Mouse (Mus musculus): ENCODE results near the gene Psrc1. TPM values are rescaled to one million over a fixed set of nuclear protein-coding genes. Genes with fewer than 3 reads are reported as not detected.
A peak's percentile ranks its signal among the peaks of the same experiment; 100 is the strongest.

The Psrc1 gene
- polyA plus RNA-seq, 1 experiment from 2014 or later: 68.1 TPM

GRCm38 (mm10) chr3:108432542-108433187 is 49.0 kb downstream of the Psrc1 start:
- Histone ChIP-seq H3K27me3 (ENCODE audit: control insufficient read depth, insufficient read depth, low read length) (no peaks in the 10 kb centered on the region), H3K9ac (ENCODE audit: low read length) (peak overlapping the region; percentile 48), H3K4me2 (peak overlapping the region; percentile 26; the same call in 1 of the 2 replicates), H3K9me3 (ENCODE audit: control insufficient read depth, low read length) (no peaks in the 10 kb centered on the region), H3K4me3 (ENCODE audit: low read depth, low read length) (no peak overlapping the region), H3K27ac (ENCODE audit: low read depth, low read length) (peak overlapping the region; percentile 94), H3K4me1 (ENCODE audit: control insufficient read depth, insufficient read depth, low read length) (peaks cover 43% of the 10 kb centered on the region), H3K36me3 (ENCODE audit: control insufficient read depth, insufficient read depth, low read length) (peaks cover 14% of the 10 kb centered on the region)
- 27% methylated on average over 13 of the region's 13 CpGs for WGBS
- peak; percentile 26; the same call in 1 of the 2 replicates for ATAC-seq (ENCODE audit: low FRiP score)
- peak; percentile 92 for DNase-seq (ENCODE audit: low spot score, missing footprints)

GRCm38 (mm10) chr3:108433188-108433880 is 49.7 kb downstream of the Psrc1 start:
- Histone ChIP-seq H3K36me3 (ENCODE audit: control insufficient read depth, insufficient read depth, low read length) (peaks cover 11% of the 10 kb centered on the region), H3K4me2 (peak overlapping the region; percentile 26), H3K9ac (ENCODE audit: low read length) (peak overlapping the region; percentile 54)

GRCm38 (mm10) chr3:108433881-108434495 is 50.3 kb downstream of the Psrc1 start:
- DNase-seq (ENCODE audit: low spot score, missing footprints): peak; percentile 96
- Histone ChIP-seq H3K27ac (ENCODE audit: low read depth, low read length) (peak overlapping the region; percentile 94), H3K36me3 (ENCODE audit: control insufficient read depth, insufficient read depth, low read length) (peaks cover 5% of the 10 kb centered on the region; the same call in 1 of the 2 replicates), H3K27me3 (ENCODE audit: control insufficient read depth, insufficient read depth, low read length) (no peaks in the 10 kb centered on the region), H3K9ac (ENCODE audit: low read length) (peak overlapping the region; percentile 54), H3K4me2 (peak overlapping the region; percentile 23), H3K4me1 (ENCODE audit: control insufficient read depth, insufficient read depth, low read length) (peaks cover 43% of the 10 kb centered on the region), H3K9me3 (ENCODE audit: control insufficient read depth, low read length) (no peaks in the 10 kb centered on the region), H3K4me3 (ENCODE audit: low read depth, low read length) (no peak overlapping the region)
- ATAC-seq (ENCODE audit: low FRiP score): peak; percentile 89; the same call in 1 of the 2 replicates
- WGBS: 13% methylated on average over 19 of the region's 19 CpGs

More at GRCm38 (mm10) chr3:108433188-108433880, 49.7 kb downstream of the Psrc1 start:
- H3K4me3 ChIP-seq (ENCODE audit: low read depth, low read length): no peak overlapping the region
- 8% methylated on average over 18 of the region's 18 CpGs for WGBS
- peak overlapping the region; percentile 94 for H3K27ac ChIP-seq (ENCODE audit: low read depth, low read length)
- H3K27me3 ChIP-seq (ENCODE audit: control insufficient read depth, insufficient read depth, low read length): no peaks in the 10 kb centered on the region
- peak; percentile 95 for ATAC-seq (ENCODE audit: low FRiP score)
- peaks cover 43% of the 10 kb centered on the region for H3K4me1 ChIP-seq (ENCODE audit: control insufficient read depth, insufficient read depth, low read length)
- H3K9me3 ChIP-seq (ENCODE audit: control insufficient read depth, low read length): no peaks in the 10 kb centered on the region
- DNase-seq (ENCODE audit: low spot score, missing footprints): peak; percentile 99

GRCm38 (mm10) chr3:108435701-108436379 is 52.2 kb downstream of the Psrc1 start:
- WGBS: 80% methylated on average over 17 of the region's 17 CpGs
- no peak overlapping the region for H3K4me3 ChIP-seq (ENCODE audit: low read depth, low read length)
- H3K9me3 ChIP-seq (ENCODE audit: control insufficient read depth, low read length): no peaks in the 10 kb centered on the region
- H3K36me3 ChIP-seq (ENCODE audit: control insufficient read depth, insufficient read depth, low read length): peaks cover 6% of the 10 kb centered on the region; the same call in 1 of the 2 replicates
- H3K27ac ChIP-seq (ENCODE audit: low read depth, low read length): peak overlapping the region; percentile 94
- no peaks in the 10 kb centered on the region for H3K27me3 ChIP-seq (ENCODE audit: control insufficient read depth, insufficient read depth, low read length)
- DNase-seq (ENCODE audit: low spot score, missing footprints) (peak; percentile 81), ATAC-seq (ENCODE audit: low FRiP score) (no peak)
- H3K4me1 ChIP-seq (ENCODE audit: control insufficient read depth, insufficient read depth, low read length): peaks cover 43% of the 10 kb centered on the region
- H3K4me2 ChIP-seq: no peak overlapping the region
- peak overlapping the region; percentile 54; the same call in 1 of the 2 replicates for H3K9ac ChIP-seq (ENCODE audit: low read length)

GRCm38 (mm10) chr3:108436380-108436714 is 52.7 kb downstream of the Psrc1 start:
- 73% methylated on average over 7 of the region's 7 CpGs for WGBS
- peaks cover 43% of the 10 kb centered on the region for H3K4me1 ChIP-seq (ENCODE audit: control insufficient read depth, insufficient read depth, low read length)
- no peak overlapping the region for H3K27ac ChIP-seq (ENCODE audit: low read depth, low read length)
- DNase-seq (ENCODE audit: low spot score, missing footprints) (no peak), ATAC-seq (ENCODE audit: low FRiP score) (no peak)
- no peaks in the 10 kb centered on the region for H3K9me3 ChIP-seq (ENCODE audit: control insufficient read depth, low read length)
- H3K36me3 ChIP-seq (ENCODE audit: control insufficient read depth, insufficient read depth, low read length): peaks cover 4% of the 10 kb centered on the region; the same call in 1 of the 2 replicates
- no peak overlapping the region for H3K4me2 ChIP-seq
- no peak overlapping the region for H3K4me3 ChIP-seq (ENCODE audit: low read depth, low read length)
- H3K9ac ChIP-seq (ENCODE audit: low read length): no peak overlapping the region
- no peaks in the 10 kb centered on the region for H3K27me3 ChIP-seq (ENCODE audit: control insufficient read depth, insufficient read depth, low read length)

Other genes with a start within 250 kb of the Psrc1 start
- 217 and 240 TPM in 2 replicates for gene Gnai3, start 237.7 kb upstream of the Psrc1 start, polyA plus RNA-seq (2014; fragmentation: Nextera tagmentation; extraction: Ambion mirVana)
- 0.19 and 0.40 TPM in 2 replicates for gene Gpr61, start 229.0 kb upstream of the Psrc1 start, polyA plus RNA-seq (2014; fragmentation: Nextera tagmentation; extraction: Ambion mirVana)
- 4.2 and 4.3 TPM in 2 replicates for gene Amigo1, start 197.5 kb upstream of the Psrc1 start, polyA plus RNA-seq (2014; fragmentation: Nextera tagmentation; extraction: Ambion mirVana)
- gene Cyb561d1, start 182.6 kb upstream of the Psrc1 start, polyA plus RNA-seq (2014; fragmentation: Nextera tagmentation; extraction: Ambion mirVana): 2.3 and 3.0 TPM in 2 replicates
- gene Atxn7l2, start 172.9 kb upstream of the Psrc1 start, polyA plus RNA-seq (2014; fragmentation: Nextera tagmentation; extraction: Ambion mirVana): 16.9 and 18.3 TPM in 2 replicates
- 0.93 and 1.3 TPM in 2 replicates for gene Sypl2, start 157.2 kb upstream of the Psrc1 start, polyA plus RNA-seq (2014; fragmentation: Nextera tagmentation; extraction: Ambion mirVana)
- gene Psma5, start 126.9 kb upstream of the Psrc1 start, polyA plus RNA-seq (2014; fragmentation: Nextera tagmentation; extraction: Ambion mirVana): 274 and 295 TPM in 2 replicates
- 27.0 and 27.1 TPM in 2 replicates for gene Sort1, start 99.8 kb upstream of the Psrc1 start, polyA plus RNA-seq (2014; fragmentation: Nextera tagmentation; extraction: Ambion mirVana)
- gene Mybphl, start 18.9 kb upstream of the Psrc1 start, polyA plus RNA-seq (2014; fragmentation: Nextera tagmentation; extraction: Ambion mirVana): 0.12 TPM in 1 of 2 replicates, not detected in the other
- gene Celsr2, start 31.7 kb downstream of the Psrc1 start, polyA plus RNA-seq (2014; fragmentation: Nextera tagmentation; extraction: Ambion mirVana): 61.9 and 65.2 TPM in 2 replicates
- gene Sars, start 61.4 kb downstream of the Psrc1 start, polyA plus RNA-seq (2014; fragmentation: Nextera tagmentation; extraction: Ambion mirVana): 196 and 213 TPM in 2 replicates
- 0.51 and 0.72 TPM in 2 replicates for gene 1700013F07Rik, start 150.3 kb downstream of the Psrc1 start, polyA plus RNA-seq (2014; fragmentation: Nextera tagmentation; extraction: Ambion mirVana)
- 2.7 and 2.9 TPM in 2 replicates for gene 5330417C22Rik, start 152.7 kb downstream of the Psrc1 start, polyA plus RNA-seq (2014; fragmentation: Nextera tagmentation; extraction: Ambion mirVana)
- gene Tmem167b, start 178.6 kb downstream of the Psrc1 start, polyA plus RNA-seq (2014; fragmentation: Nextera tagmentation; extraction: Ambion mirVana): 57.2 and 66.8 TPM in 2 replicates
- gene Taf13, start 187.9 kb downstream of the Psrc1 start, polyA plus RNA-seq (2014; fragmentation: Nextera tagmentation; extraction: Ambion mirVana): 89.4 and 90.8 TPM in 2 replicates
- gene Wdr47, start 207.4 kb downstream of the Psrc1 start, polyA plus RNA-seq (2014; fragmentation: Nextera tagmentation; extraction: Ambion mirVana): 50.0 and 52.0 TPM in 2 replicates